Mouse (Mus musculus) kidney, embryonic 14.5 days (tissue): ENCODE results near the gene Cyfip2. TPM values are rescaled to one million over a fixed set of nuclear protein-coding genes. Genes with fewer than 3 reads are reported as not detected.

Source experiments
- ATAC-seq: fragments of 200-750 bp; cut with Nextera tagmentation; 2 replicates; pipeline ENCODE4 v1.8.0; 2017; ENCODE audit warnings: moderate number of reproducible peaks, mild to moderate bottlenecking, moderate TSS enrichment, moderate library complexity; ENCODE audit not compliant: low FRiP score, low TSS enrichment
- H3K27ac ChIP-seq: fragments of 300-500 bp; sonication (generic); 2 replicates; pipeline ENCODE4 v1.5.1; 2014; ENCODE audit warnings: low read depth, mild to moderate bottlenecking, low read length, moderate library complexity, mixed read lengths
- H3K27me3 ChIP-seq: fragments of 300-500 bp; sonication (generic); 2 replicates; pipeline ENCODE4 v1.6.1; 2014; ENCODE audit warnings: mild to moderate bottlenecking, low read length; ENCODE audit not compliant: control insufficient read depth, insufficient read depth
- H3K36me3 ChIP-seq: fragments of 300-500 bp; sonication (generic); 2 replicates; pipeline ENCODE4 v1.6.1; 2014; ENCODE audit warnings: low read length, mixed read lengths; ENCODE audit not compliant: control insufficient read depth, insufficient read depth
- H3K4me1 ChIP-seq: fragments of 300-500 bp; sonication (generic); 2 replicates; pipeline ENCODE4 v1.6.1; 2014; ENCODE audit warnings: low read length, mixed read lengths; ENCODE audit not compliant: control insufficient read depth, insufficient read depth
- H3K4me2 ChIP-seq: fragments of 300-500 bp; sonication (generic); replicated peaks from 2 replicates; pipeline ENCODE4 v1.6.1; 2014; ENCODE audit warnings: low read depth, mild to moderate bottlenecking, low read length
- H3K4me3 ChIP-seq: fragments of 300-500 bp; sonication (generic); 2 replicates; pipeline ENCODE4 v1.5.1; 2014; ENCODE audit warnings: mild to moderate bottlenecking, low read length
- H3K9ac ChIP-seq: fragments of 300-500 bp; sonication (generic); 2 replicates; pipeline ENCODE4 v1.6.1; 2014; ENCODE audit warnings: low read depth, mild to moderate bottlenecking, low read length, moderate library complexity
- H3K9me3 ChIP-seq: fragments of 300-500 bp; sonication (generic); 2 replicates; pipeline ENCODE4 v1.6.1; 2016; ENCODE audit warnings: low read length; ENCODE audit not compliant: control insufficient read depth
- WGBS: fragments of 180-500 bp; shearing (Covaris S2); extraction: QIAGEN DNeasy Blood & Tissue Kit; methylation state at CpG from one replicate; pipeline ENCODE4 v1.1.7; 2014; 5-methylcytosine and 5-hydroxymethylcytosine counted together
- microRNA-seq: library from miRNA; unstranded; fragments of <30 nt; microRNA quantifications from one replicate; pipeline ENCODE4, GENCODE M21; 2016
- polyA plus RNA-seq: library from polyadenylated mRNA; unstranded; fragments of >200 nt; fragmentation: Nextera tagmentation; extraction: Ambion mirVana; gene quantifications from 2 replicates; pipeline ENCODE4 v1.2.1, GENCODE M21; 2014

Gene Cyfip2
- polyA plus RNA-seq, 1 experiment from 2014 or later = 19.2 TPM

DNA sequence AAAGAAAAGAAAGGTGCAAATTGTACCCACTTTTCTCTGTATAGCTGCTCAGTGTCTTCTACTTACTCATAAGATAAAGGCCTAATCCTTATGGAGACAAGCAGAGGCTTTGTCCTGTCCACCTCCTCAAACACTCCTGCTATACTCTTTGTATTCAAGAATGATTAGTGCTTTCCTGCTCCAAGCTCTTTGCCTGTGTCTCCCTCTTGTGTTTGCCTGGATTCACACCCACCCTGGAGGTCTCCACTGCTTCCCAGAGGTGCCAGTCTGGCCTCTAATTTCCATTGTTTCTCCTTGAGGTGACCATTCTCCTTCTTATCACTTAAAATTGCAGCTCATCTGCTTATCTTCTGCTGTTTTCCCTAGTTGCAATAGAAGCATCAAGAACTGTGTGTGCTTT is 155.2 kb downstream of the Cyfip2 start:
- H3K36me3 ChIP-seq = no peaks in the 10 kb centered on the region
- H3K27me3 ChIP-seq = no peaks in the 10 kb centered on the region
- H3K9ac ChIP-seq = no peak overlapping the region
- no peaks in the 10 kb centered on the region for H3K4me1 ChIP-seq
- H3K9me3 ChIP-seq = no peaks in the 10 kb centered on the region
- H3K27ac ChIP-seq = no peak overlapping the region
- ATAC-seq = 0 out of 2 replicates have a peak, but pooled peaks have one; percentile 28
- no peak overlapping the region for H3K4me2 ChIP-seq
- H3K4me3 ChIP-seq = no peak overlapping the region

- no peak overlapping the region for H3K4me3 ChIP-seq
- no peaks in the 10 kb centered on the region for H3K27me3 ChIP-seq
- no peaks in the 10 kb centered on the region for H3K9me3 ChIP-seq
- no peaks in the 10 kb centered on the region for H3K4me1 ChIP-seq
- ATAC-seq = no peak
- WGBS = 88% methylated on average over 8 of the region's 8 CpGs
- no peak overlapping the region for H3K9ac ChIP-seq
- no peaks in the 10 kb centered on the region for H3K36me3 ChIP-seq
- no peak overlapping the region for H3K4me2 ChIP-seq
- H3K27ac ChIP-seq = no peak overlapping the region
Observed at GRCm38 (mm10) chr11:46156945-46157344, 155.7 kb downstream of the Cyfip2 start.

- Histone ChIP-seq H3K9me3 (no peaks in the 10 kb centered on the region), H3K4me1 (no peaks in the 10 kb centered on the region), H3K27me3 (no peaks in the 10 kb centered on the region), H3K4me3 (no peak overlapping the region), H3K27ac (no peak overlapping the region), H3K4me2 (no peak overlapping the region), H3K9ac (no peak overlapping the region), H3K36me3 (peaks cover 33% of the 10 kb centered on the region; the same call in 1 of the 2 replicates)
- no peak for ATAC-seq
- 93% methylated on average over 5 of the region's 5 CpGs for WGBS
Observed at GRCm38 (mm10) chr11:46146619-46147018, 166.0 kb downstream of the Cyfip2 start.

DNA sequence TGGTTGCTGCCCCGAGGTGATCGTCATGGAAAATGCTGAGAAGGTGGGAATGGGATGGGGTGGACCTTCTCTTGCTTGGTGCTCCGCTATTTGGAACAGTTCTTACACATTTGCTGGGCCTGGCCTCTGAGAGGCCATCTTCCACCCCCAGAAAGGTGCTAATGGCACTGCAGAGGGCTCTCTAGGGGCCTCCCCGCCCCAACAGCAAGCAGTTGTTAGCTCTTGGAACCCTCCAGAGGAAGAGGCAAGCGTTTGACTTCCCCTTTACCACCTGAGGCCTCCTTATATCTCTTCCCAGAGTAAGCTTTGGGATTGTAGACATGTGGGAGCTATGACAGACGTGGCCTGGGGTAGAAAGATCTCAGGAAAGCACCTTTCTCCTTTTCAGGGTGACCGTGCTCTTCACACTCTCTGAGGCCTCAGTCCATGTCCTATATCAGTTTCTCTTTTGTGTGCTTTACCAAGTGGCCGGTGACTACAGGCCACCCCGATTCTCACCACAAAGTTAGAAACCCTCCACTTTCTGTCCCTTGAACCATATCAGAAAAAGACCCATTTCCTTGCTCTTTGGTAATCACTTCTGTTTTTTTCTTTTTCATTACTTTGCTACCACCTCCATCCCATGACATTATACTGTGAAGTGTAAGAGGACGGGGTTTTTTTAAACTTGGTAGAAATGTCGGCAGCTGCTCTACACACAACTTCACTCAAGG is 167.3 kb downstream of the Cyfip2 start:
- no peak overlapping the region for H3K4me2 ChIP-seq
- WGBS = 88% methylated on average over 11 of the region's 11 CpGs
- no peak for ATAC-seq
- H3K4me3 ChIP-seq = no peak overlapping the region
- no peaks in the 10 kb centered on the region for H3K9me3 ChIP-seq
- H3K4me1 ChIP-seq = no peaks in the 10 kb centered on the region
- no peak overlapping the region for H3K27ac ChIP-seq
- peaks cover 43% of the 10 kb centered on the region; the same call in 1 of the 2 replicates for H3K36me3 ChIP-seq
- no peaks in the 10 kb centered on the region for H3K27me3 ChIP-seq
- no peak overlapping the region for H3K9ac ChIP-seq

Small RNAs within 50 kb of the gene (microRNA-seq; reads per million reads assigned to microRNA genes)
- gene Mir7239 = not detected

Other genes with a start within 250 kb of the Cyfip2 start
- 0.13 and 0.22 TPM in 2 replicates for gene Nipal4, start 146.4 kb downstream of the Cyfip2 start, polyA plus RNA-seq
- gene Fndc9, start 77.3 kb downstream of the Cyfip2 start, polyA plus RNA-seq = 0.11 TPM in 1 of 2 replicates, not detected in the other
- 0.24 and 0.58 TPM in 2 replicates for gene Itk, start 76.7 kb upstream of the Cyfip2 start, polyA plus RNA-seq
- not detected in 2 replicates for gene Fam71b, start 83.7 kb upstream of the Cyfip2 start, polyA plus RNA-seq
- gene Med7, start 124.1 kb upstream of the Cyfip2 start, polyA plus RNA-seq = 88.2 and 98.4 TPM in 2 replicates
- gene Havcr2, start 142.1 kb upstream of the Cyfip2 start, polyA plus RNA-seq = 0.16 TPM in 1 of 2 replicates, not detected in the other
- gene Gm12169, start 211.4 kb upstream of the Cyfip2 start, polyA plus RNA-seq = not detected in 2 replicates